Mouse (Mus musculus): ENCODE data around the gene Mrpl55.
A peak's percentile ranks its signal among the peaks of the same experiment; 100 is the strongest.

Gene Mrpl55

GRCm38 (mm10) chr11:59202081-59202995 is at the start of gene Mrpl55:
Gene Mrpl55 (plus strand): TSS chr11:59202486.
- DNase-seq, result peak; percentile 92 to 95

GRCm38 (mm10) chr11:59154220-59154619 is 48.1 kb upstream of the Mrpl55 start:
- no peak for DNase-seq

- no peak for DNase-seq
Observed at GRCm38 (mm10) chr11:59155900-59156299, 46.4 kb upstream of the Mrpl55 start.

GRCm38 (mm10) chr11:59159099-59159498 is 43.2 kb upstream of the Mrpl55 start:
- no peak for DNase-seq

GRCm38 (mm10) chr11:59159558-59159957 is 42.7 kb upstream of the Mrpl55 start:
- no peak for DNase-seq

- no peak for DNase-seq
Observed at GRCm38 (mm10) chr11:59161398-59161797, 40.9 kb upstream of the Mrpl55 start.

GRCm38 (mm10) chr11:59162443-59163254 is 39.6 kb upstream of the Mrpl55 start:
- peak in 1 of 2 experiments; percentile 13 for DNase-seq

- peak; percentile 98 for DNase-seq
Observed at GRCm38 (mm10) chr11:59163255-59164236, 38.7 kb upstream of the Mrpl55 start, which contains the start of gene Iba57. Gene Iba57 (minus strand): TSS chr11:59163739.

GRCm38 (mm10) chr11:59164384-59164783 is 37.9 kb upstream of the Mrpl55 start:
- no peak for DNase-seq

GRCm38 (mm10) chr11:59165616-59166241 is 36.6 kb upstream of the Mrpl55 start:
- no peak for DNase-seq

- no peak for DNase-seq
Observed at GRCm38 (mm10) chr11:59169807-59170206, 32.5 kb upstream of the Mrpl55 start.

GRCm38 (mm10) chr11:59170549-59170948 is 31.7 kb upstream of the Mrpl55 start:
- no peak for DNase-seq

GRCm38 (mm10) chr11:59174189-59174838 is 28.0 kb upstream of the Mrpl55 start:
- DNase-seq, result no peak

- DNase-seq, result no peak
Observed at GRCm38 (mm10) chr11:59176475-59176874, 25.8 kb upstream of the Mrpl55 start.

GRCm38 (mm10) chr11:59176921-59177320 is 25.4 kb upstream of the Mrpl55 start:
- no peak for DNase-seq

- DNase-seq, result peak; percentile 32 to 36
Observed at GRCm38 (mm10) chr11:59182864-59183331, 19.4 kb upstream of the Mrpl55 start, which contains the start of gene Gjc2. Gene Gjc2 (minus strand): TSS chr11:59183213.

- DNase-seq, result peak; percentile 56 to 62
Observed at GRCm38 (mm10) chr11:59183821-59184220, 18.5 kb upstream of the Mrpl55 start.

- no peak for DNase-seq
Observed at GRCm38 (mm10) chr11:59185490-59185889, 16.8 kb upstream of the Mrpl55 start.

GRCm38 (mm10) chr11:59187706-59188105 is 14.6 kb upstream of the Mrpl55 start:
- DNase-seq, result no peak

- peak; percentile 86 to 89 for DNase-seq
Observed at GRCm38 (mm10) chr11:59191231-59192058, 10.8 kb upstream of the Mrpl55 start.
